Mouse (Mus musculus): ENCODE data around the gene Gtse1. TPM values are rescaled to one million over a fixed set of nuclear protein-coding genes. Genes with fewer than 3 reads are reported as not detected.

The Gtse1 gene
- total RNA-seq, 2 experiments from 2014 or later = 0.27 to 0.28 TPM

GRCm38 (mm10) chr15:85913605-85914004 lies 54.1 kb downstream of the Gtse1 start:
- intact Hi-C loops (cut with DNase I) = no loop called here
- DNase-seq = no peak

GRCm38 (mm10) chr15:85919191-85919891 lies 59.8 kb downstream of the Gtse1 start:
- intact Hi-C loops (cut with DNase I) = no loop called here
- no peak for DNase-seq

- intact Hi-C loops (cut with DNase I) = no loop called here
- no peak for DNase-seq
These were observed 60.3 kb downstream of the Gtse1 start for GRCm38 (mm10) chr15:85919892-85920248.

GRCm38 (mm10) chr15:85921855-85922254 lies 62.3 kb downstream of the Gtse1 start:
- intact Hi-C loops (cut with DNase I) = no loop called here
- DNase-seq = no peak

Other genes starting within 250 kb of the Gtse1 start
- 10 to 100 TPM; 14.5 to 16.5 TPM for gene Ppara, start 124.8 kb upstream of the Gtse1 start, total RNA-seq (2021)
- 10 to 100 TPM; 33.9 to 41.5 TPM for gene Cdpf1, start 48.0 kb upstream of the Gtse1 start, total RNA-seq (2021)
- gene Pkdrej, start 38.0 kb upstream of the Gtse1 start, total RNA-seq (2021) = under 1 TPM; 0.12 to 0.31 TPM
- gene Ttc38, start 27.4 kb upstream of the Gtse1 start, total RNA-seq (2021) = 1 to 10 TPM; 2.8 to 4.7 TPM
- gene Trmu, start 19.6 kb downstream of the Gtse1 start, total RNA-seq (2021) = 10 to 100 TPM in 1 of 2 experiments, 1 to 10 TPM in 1; 9.1 to 12.1 TPM
- gene Celsr1, start 174.0 kb downstream of the Gtse1 start, total RNA-seq (2021) = under 1 TPM; 0.10 to 0.37 TPM
- 1 to 10 TPM; 5.1 to 5.9 TPM for gene Gramd4, start 197.9 kb downstream of the Gtse1 start, total RNA-seq (2021)

All from gastrocnemius, postnatal 36 days (tissue).